Mouse (Mus musculus): ENCODE results near the gene 1700020N01Rik.

DNA sequence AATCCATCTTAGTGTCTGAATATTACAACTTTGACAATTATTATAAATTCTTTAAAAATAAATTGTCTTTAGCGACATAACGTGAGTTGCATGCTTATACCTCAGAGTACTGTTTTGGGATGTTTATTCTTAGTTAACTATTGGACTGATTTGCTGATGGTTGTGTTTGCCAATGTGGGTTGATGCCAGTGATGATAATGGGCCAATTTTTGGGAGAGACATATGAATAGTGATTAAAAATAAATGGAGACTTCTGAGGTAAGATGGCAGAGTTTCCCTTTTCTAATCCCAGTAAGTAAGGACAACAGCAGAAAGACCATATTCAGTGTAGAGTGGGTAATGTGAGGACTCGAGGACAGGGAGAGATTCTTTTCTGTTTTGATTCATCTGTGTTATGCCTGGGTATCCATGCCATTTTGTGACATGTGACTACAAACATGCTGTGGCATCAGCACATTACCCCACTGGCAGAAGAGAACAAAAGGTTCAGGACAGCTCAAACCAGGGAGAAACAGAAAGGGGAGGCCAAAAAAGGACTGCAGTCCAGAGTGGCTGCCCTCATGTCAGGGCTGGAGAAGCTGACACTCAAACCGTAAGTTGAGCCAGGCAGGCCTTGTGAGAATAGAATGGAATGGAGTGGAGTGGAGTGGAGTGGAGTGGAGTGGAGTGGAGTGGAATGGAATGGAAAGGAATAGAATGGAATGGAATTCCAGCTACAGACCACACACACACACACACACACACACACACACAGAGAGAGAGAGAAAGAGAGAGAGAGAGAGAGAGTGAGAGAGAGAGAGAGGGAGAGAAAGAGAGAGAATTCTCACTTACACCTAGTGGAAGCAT is 4.7 kb upstream of the 1700020N01Rik start:
- no peak for TF ChIP-seq POLR2A (IDR thresholded peaks at IDR 0.05; ENCODE audit: borderline replicate concordance, extremely low read depth, low read depth, low read length)
- TF ChIP-seq CTCF (IDR thresholded peaks at IDR 0.05; ENCODE audit: insufficient read depth, low read length) = no peak

Data from lung, adult 2 months (tissue).